Mouse (Mus musculus) lung, postnatal 0 days (tissue): ENCODE measurements at regions not wholly inside any gene's neighbourhood (a gene's known extent, or its start where the extent isn't known, plus 50 kb on each side); places are given as distances from the start of the nearest gene placed in this dataset.

Experiments used
- ATAC-seq: fragments of 200-750 bp; cut with Nextera tagmentation; 2 replicates; pipeline ENCODE4 v1.8.0; 2017; ENCODE audit warnings: moderate library complexity
- DNase-seq: peaks from one replicate; pipeline ENCODE4 v3.0.0-alpha.2; 2016; ENCODE audit warnings: low spot score
- H3K27ac ChIP-seq: fragments of 300-500 bp; sonication (generic); 2 replicates; pipeline ENCODE4 v1.5.1; 2014; ENCODE audit warnings: antibody characterized with exemption, mild to moderate bottlenecking, low read length, mixed read lengths
- H3K27me3 ChIP-seq: fragments of 300-500 bp; sonication (generic); replicated peaks from 2 replicates; pipeline ENCODE4 v1.6.1; 2014; ENCODE audit warnings: low read length, mixed read lengths; ENCODE audit not compliant: insufficient read depth
- H3K36me3 ChIP-seq: fragments of 300-500 bp; sonication (generic); 2 replicates; pipeline ENCODE4 v1.6.1; 2014; ENCODE audit warnings: low read length, mixed read lengths; ENCODE audit not compliant: insufficient read depth
- H3K4me1 ChIP-seq: fragments of 300-500 bp; sonication (generic); 2 replicates; pipeline ENCODE4 v1.6.1; 2014; ENCODE audit warnings: antibody characterized with exemption, low read depth, low read length, mixed read lengths; ENCODE audit not compliant: insufficient read depth
- H3K4me2 ChIP-seq: fragments of 300-500 bp; sonication (generic); replicated peaks from 2 replicates; pipeline ENCODE4 v1.6.1; 2014; ENCODE audit warnings: low read depth, mild to moderate bottlenecking, low read length, moderate library complexity, mixed read lengths
- H3K4me3 ChIP-seq: fragments of 300-500 bp; sonication (generic); 2 replicates; pipeline ENCODE4 v1.5.1; 2014; ENCODE audit warnings: low read depth, low read length
- H3K9ac ChIP-seq: fragments of 300-500 bp; sonication (generic); replicated peaks from 2 replicates; pipeline ENCODE4 v1.6.1; 2014; ENCODE audit warnings: low read depth, mild to moderate bottlenecking
- H3K9me3 ChIP-seq: fragments of 300-500 bp; sonication (generic); 2 replicates; pipeline ENCODE4 v1.6.1; 2016; ENCODE audit warnings: low read length, mixed read lengths
- CTCF ChIP-seq: IDR thresholded peaks from 2 replicates; pipeline ENCODE4 v1.5.1; 2016; ENCODE audit warnings: antibody characterized with exemption, mild to moderate bottlenecking
- EP300 ChIP-seq: IDR thresholded peaks from 2 replicates; pipeline ENCODE4 v1.6.1; 2016; ENCODE audit warnings: antibody characterized with exemption, mild to moderate bottlenecking, control low read depth
- WGBS: fragments of 180-500 bp; shearing (Covaris S2); extraction: QIAGEN DNeasy Blood & Tissue Kit; methylation state at CpG from one replicate; pipeline ENCODE4 v1.1.7; 2014; 5-methylcytosine and 5-hydroxymethylcytosine counted together

DNA sequence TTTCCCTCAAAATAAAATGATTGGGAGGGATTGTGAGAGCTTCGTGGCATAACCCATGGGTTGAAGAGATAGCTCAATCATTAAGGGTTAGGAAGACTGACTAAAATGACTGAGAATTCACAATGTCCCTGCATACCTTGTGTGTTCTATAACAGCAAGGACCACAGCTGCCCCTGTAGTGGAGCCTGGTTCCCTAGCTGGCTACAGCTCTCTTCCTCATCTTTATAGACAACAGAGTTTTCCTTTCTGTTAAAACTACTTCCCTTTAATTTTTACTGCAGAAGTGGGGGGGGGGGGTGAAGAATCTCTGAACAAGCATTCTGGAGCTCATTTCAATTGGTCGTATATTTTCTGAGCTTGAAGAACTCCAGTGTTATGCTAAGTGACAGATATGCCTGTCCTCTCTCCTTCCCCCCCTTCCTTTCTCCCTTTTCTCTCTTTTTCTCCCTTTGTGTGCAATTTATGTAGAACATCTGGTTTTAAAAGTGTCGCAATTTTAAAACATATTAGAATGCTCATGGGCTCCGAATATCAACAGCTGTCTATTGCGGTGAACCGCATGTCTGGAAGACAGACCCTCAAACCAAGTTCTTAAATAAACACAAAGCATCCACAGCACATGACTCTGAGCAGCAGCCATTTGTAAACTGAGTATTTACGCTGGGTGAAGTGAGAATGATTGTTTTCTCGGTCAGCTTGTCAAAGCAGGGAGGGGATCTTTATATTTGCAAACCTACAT is 222.0 kb upstream of the Maf start:
- no peaks in the 10 kb centered on the region for H3K27me3 ChIP-seq
- H3K36me3 ChIP-seq, result no peaks in the 10 kb centered on the region
- ATAC-seq (peak; percentile 90), DNase-seq (peak; percentile 92)
- no peak overlapping the region for H3K27ac ChIP-seq
- no peak overlapping the region for H3K9ac ChIP-seq
- H3K4me1 ChIP-seq, result no peaks in the 10 kb centered on the region
- no peak for TF ChIP-seq CTCF
- TF ChIP-seq EP300, result peak; percentile 65
- no peak overlapping the region for H3K4me3 ChIP-seq
- 37% methylated on average over 8 of the region's 8 CpGs for WGBS
- H3K4me2 ChIP-seq, result no peak overlapping the region
- H3K9me3 ChIP-seq, result no peaks in the 10 kb centered on the region

DNA sequence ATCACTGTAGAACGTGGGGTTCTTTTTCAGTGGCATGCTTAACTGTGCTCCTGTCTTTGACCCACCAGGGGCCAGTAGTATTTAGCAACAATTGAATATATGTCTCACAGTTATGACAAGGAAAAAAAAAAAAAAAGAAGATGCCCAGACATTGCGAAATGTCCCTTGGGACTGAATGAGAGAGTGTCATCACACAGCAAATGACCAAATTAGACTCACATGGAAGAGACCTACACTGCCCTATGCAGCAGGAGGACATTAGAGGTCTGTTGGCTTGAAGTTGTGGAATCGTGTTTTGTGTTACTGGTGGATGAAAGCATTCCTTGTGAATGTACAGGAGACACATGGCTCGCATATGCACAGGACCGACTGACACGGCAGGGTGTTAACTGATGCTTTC is 214.3 kb upstream of the Maf start:
- Histone ChIP-seq H3K4me3 (no peak overlapping the region), H3K9ac (no peak overlapping the region), H3K36me3 (no peaks in the 10 kb centered on the region), H3K4me1 (no peaks in the 10 kb centered on the region), H3K9me3 (no peaks in the 10 kb centered on the region), H3K27ac (no peak overlapping the region), H3K27me3 (no peaks in the 10 kb centered on the region), H3K4me2 (no peak overlapping the region)
- DNase-seq, result peak; percentile 67
- ATAC-seq, result peak; percentile 75
- TF ChIP-seq CTCF (peak; percentile 34), EP300 (0 out of 2 replicates have a peak, but pooled peaks have one; percentile 35)
- WGBS, result 57% methylated on average over 6 of the region's 6 CpGs

GRCm38 (mm10) chr8:115906650-115907049 is 199.1 kb upstream of the Maf start:
- WGBS, result 87% methylated on average over 5 of the region's 5 CpGs
- H3K27ac ChIP-seq, result no peak overlapping the region

DNA sequence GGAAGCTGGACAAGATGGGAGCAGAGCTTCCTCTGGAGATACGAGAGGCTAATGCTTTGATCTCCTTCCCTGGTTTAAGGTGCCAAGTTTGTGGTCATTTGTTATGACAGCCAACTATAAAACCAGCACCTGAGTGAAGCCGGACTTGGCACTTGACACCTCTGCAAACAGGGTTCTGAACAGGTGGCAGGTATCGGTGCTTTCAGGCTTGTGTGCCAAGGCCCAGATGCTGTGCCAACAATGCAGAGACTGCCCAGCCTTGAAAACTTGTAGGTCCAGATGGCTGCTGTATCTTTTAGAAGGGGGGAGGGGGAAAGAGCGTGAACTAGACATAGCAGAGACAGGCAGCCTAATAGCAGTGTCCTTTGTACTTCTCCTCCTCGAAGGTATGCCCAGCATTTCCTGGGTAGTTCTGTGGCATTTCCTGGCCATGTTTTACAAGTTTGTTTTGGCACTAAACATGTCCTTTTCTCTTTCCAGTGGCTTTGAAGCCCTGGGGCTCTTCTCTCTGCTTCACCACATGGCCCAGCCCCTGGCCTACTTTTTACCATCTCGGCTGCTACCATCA is 196.3 kb upstream of the Maf start:
- no peak overlapping the region for H3K4me3 ChIP-seq
- H3K27me3 ChIP-seq, result no peaks in the 10 kb centered on the region
- H3K4me2 ChIP-seq, result no peak overlapping the region
- ATAC-seq (no peak; the same call in 1 of the 2 replicates), DNase-seq (no peak)
- H3K9me3 ChIP-seq, result no peaks in the 10 kb centered on the region
- no peak overlapping the region for H3K9ac ChIP-seq
- 46% methylated on average over 6 of the region's 6 CpGs for WGBS
- TF ChIP-seq CTCF (no peak), EP300 (no peak)
- no peaks in the 10 kb centered on the region for H3K36me3 ChIP-seq
- no peaks in the 10 kb centered on the region for H3K4me1 ChIP-seq
- H3K27ac ChIP-seq, result no peak overlapping the region

More at GRCm38 (mm10) chr8:115906650-115907049, 199.1 kb upstream of the Maf start:
- Histone ChIP-seq H3K9ac (no peak overlapping the region), H3K9me3 (no peaks in the 10 kb centered on the region), H3K4me1 (no peaks in the 10 kb centered on the region), H3K27me3 (no peaks in the 10 kb centered on the region), H3K36me3 (no peaks in the 10 kb centered on the region), H3K4me2 (no peak overlapping the region), H3K4me3 (no peak overlapping the region)
- TF ChIP-seq CTCF (no peak), EP300 (no peak)
- ATAC-seq (no peak), DNase-seq (no peak)

GRCm38 (mm10) chr8:115897521-115898178 is 190.1 kb upstream of the Maf start:
- Histone ChIP-seq H3K9me3 (no peaks in the 10 kb centered on the region), H3K9ac (no peak overlapping the region), H3K4me2 (no peak overlapping the region), H3K27me3 (no peaks in the 10 kb centered on the region), H3K36me3 (no peaks in the 10 kb centered on the region), H3K4me1 (no peaks in the 10 kb centered on the region), H3K27ac (peak overlapping the region; percentile 35; the same call in 1 of the 2 replicates), H3K4me3 (no peak overlapping the region)
- no peak for TF ChIP-seq EP300
- no peak for TF ChIP-seq CTCF
- ATAC-seq (peak; percentile 95), DNase-seq (peak; percentile 88)
- 51% methylated on average over 6 of the region's 6 CpGs for WGBS

DNA sequence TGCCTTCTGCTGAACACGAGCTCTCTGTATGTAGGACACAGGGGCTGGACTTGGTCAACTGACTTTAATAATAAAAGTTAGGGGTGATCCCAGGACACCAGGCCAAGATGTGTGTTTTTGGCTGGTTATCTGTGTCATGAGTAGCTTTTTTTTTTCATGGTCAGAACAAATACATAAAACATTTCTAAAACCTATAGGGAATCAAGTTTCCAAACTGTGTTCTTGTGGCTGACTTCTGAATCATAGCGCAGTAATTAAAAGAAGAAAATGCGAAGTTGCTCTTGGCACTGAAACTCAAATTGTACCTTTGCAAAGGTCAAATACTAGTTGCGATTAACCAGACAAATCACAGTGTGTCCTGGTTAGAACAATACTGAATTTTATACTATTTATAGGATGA is 189.5 kb upstream of the Maf start:
- Histone ChIP-seq H3K27me3 (no peaks in the 10 kb centered on the region), H3K4me2 (no peak overlapping the region), H3K27ac (peak overlapping the region; percentile 14), H3K4me3 (no peak overlapping the region), H3K9me3 (no peaks in the 10 kb centered on the region), H3K9ac (no peak overlapping the region), H3K4me1 (no peaks in the 10 kb centered on the region), H3K36me3 (no peaks in the 10 kb centered on the region)
- DNase-seq (no peak), ATAC-seq (no peak)
- 73% methylated on average over 4 of the region's 4 CpGs for WGBS
- TF ChIP-seq EP300, result no peak
- TF ChIP-seq CTCF, result no peak
